Mouse (Mus musculus) natural killer cell, adult 2 months (primary cell): ENCODE results near the gene Grm6.
A peak's percentile ranks its signal among the peaks of the same experiment; 100 is the strongest.

Source experiments
- DNase-seq, 2 experiments: peaks; one replicate each; pipeline ENCODE4 v3.0.0; 2022; ENCODE audit warnings: low spot score in 2 of 2

Gene Grm6

GRCm38 (mm10) chr11:50850177-50850735, at the start of gene Grm6:
TSS of gene Grm6 (plus strand) at chr11:50850685.
- DNase-seq, result peak in 1 of 2 experiments; percentile 51

GRCm38 (mm10) chr11:50814233-50814632, 36.3 kb upstream of the Grm6 start:
- no peak for DNase-seq

- DNase-seq, result no peak
These were observed 24.3 kb upstream of the Grm6 start for GRCm38 (mm10) chr11:50826214-50826613.

- peak; percentile 53 to 62 for DNase-seq
These were observed 23.2 kb upstream of the Grm6 start, which contains the start of gene Zfp354c for GRCm38 (mm10) chr11:50827010-50827953. TSS of gene Zfp354c (minus strand) at chr11:50827724.

- peak in 1 of 2 experiments; percentile 57 for DNase-seq
These were observed 14.8 kb upstream of the Grm6 start for GRCm38 (mm10) chr11:50835727-50836126.

GRCm38 (mm10) chr11:50841023-50841735, 9.3 kb upstream of the Grm6 start, which contains the start of gene Zfp879:
TSS of gene Zfp879 (minus strand) at chr11:50841552.
- peak; percentile 72 to 81 for DNase-seq

- no peak for DNase-seq
These were observed 4.5 kb upstream of the Grm6 start for GRCm38 (mm10) chr11:50845951-50846350.

GRCm38 (mm10) chr11:50847047-50847446, 3.4 kb upstream of the Grm6 start:
- no peak for DNase-seq

- no peak for DNase-seq
These were observed 1.9 kb upstream of the Grm6 start for GRCm38 (mm10) chr11:50848520-50849137.

GRCm38 (mm10) chr11:50849310-50849709, 1.2 kb upstream of the Grm6 start:
- DNase-seq, result peak in 1 of 2 experiments; percentile 24

- peak in 1 of 2 experiments; percentile 14 for DNase-seq
These were observed 610 bp downstream of the Grm6 start for GRCm38 (mm10) chr11:50850989-50851601.

- DNase-seq, result no peak
These were observed 28.2 kb downstream of the Grm6 start for GRCm38 (mm10) chr11:50878641-50879040.

- DNase-seq, result no peak
These were observed 33.3 kb downstream of the Grm6 start for GRCm38 (mm10) chr11:50883756-50884155.

- no peak for DNase-seq
These were observed 35.9 kb downstream of the Grm6 start for GRCm38 (mm10) chr11:50886231-50886932.

- DNase-seq, result no peak
These were observed 36.4 kb downstream of the Grm6 start for GRCm38 (mm10) chr11:50886933-50887293.

GRCm38 (mm10) chr11:50887390-50888128, 37.1 kb downstream of the Grm6 start, which contains the start of gene Zfp454:
TSS of gene Zfp454 (minus strand) at chr11:50887651.
- DNase-seq, result no peak

- DNase-seq, result no peak
These were observed 42.0 kb downstream of the Grm6 start for GRCm38 (mm10) chr11:50892441-50892840.

GRCm38 (mm10) chr11:50897359-50897758, 46.9 kb downstream of the Grm6 start:
- DNase-seq, result no peak

GRCm38 (mm10) chr11:50908136-50908535, 57.7 kb downstream of the Grm6 start:
- no peak for DNase-seq

- DNase-seq, result no peak
These were observed 62.8 kb downstream of the Grm6 start for GRCm38 (mm10) chr11:50913301-50913700.
